Mouse (Mus musculus): ENCODE results near the gene Pdia3. TPM values are rescaled to one million over a fixed set of nuclear protein-coding genes. Genes with fewer than 3 reads are reported as not detected.
"Not testable (repeated sequence)": the region's sequence is repeated elsewhere in the genome, so short reads cannot be mapped to it uniquely, and the experiment has no call there.

The Pdia3 gene
- total and polyA plus RNA-seq, 3 experiments = 385 to 1,644 (median 421) TPM

DNA sequence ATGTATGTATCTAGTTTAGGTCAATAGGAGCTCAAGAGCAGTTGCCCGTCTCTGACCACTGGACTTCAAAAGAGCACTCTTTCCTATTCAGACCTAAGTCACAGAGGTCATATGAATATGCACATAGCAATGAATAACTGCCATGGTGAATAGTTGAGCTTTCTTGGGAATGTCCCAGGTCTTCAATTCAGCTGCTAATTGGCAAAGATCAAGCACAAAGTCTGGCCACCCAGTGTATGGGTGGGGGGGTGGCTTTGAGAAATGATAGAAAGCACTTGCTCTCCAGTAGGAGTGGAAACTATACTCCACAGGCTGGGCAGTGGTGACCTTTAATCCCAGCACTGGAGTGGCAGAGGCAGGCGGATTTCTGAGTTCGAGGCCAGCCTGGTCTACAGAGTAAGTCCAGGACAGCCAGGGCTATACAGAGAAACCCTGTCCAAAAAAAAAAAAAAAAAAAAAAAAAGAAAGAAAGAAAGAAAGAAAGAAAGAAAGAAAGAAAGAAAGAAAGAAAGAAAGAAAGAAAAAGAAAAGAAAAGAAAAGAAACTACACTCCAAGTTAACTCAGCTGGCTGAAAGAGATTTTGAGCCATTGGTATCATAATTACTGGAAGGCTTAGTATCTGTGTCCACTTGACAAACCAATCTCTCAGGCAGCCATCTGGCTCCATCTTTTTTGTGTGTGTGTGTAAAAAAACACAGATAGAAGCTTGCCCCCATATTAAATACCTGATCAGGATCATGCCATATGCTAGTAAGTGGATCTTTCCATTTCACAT, 64.1 kb downstream of the Pdia3 start:
- DNase-seq = no peak

DNA sequence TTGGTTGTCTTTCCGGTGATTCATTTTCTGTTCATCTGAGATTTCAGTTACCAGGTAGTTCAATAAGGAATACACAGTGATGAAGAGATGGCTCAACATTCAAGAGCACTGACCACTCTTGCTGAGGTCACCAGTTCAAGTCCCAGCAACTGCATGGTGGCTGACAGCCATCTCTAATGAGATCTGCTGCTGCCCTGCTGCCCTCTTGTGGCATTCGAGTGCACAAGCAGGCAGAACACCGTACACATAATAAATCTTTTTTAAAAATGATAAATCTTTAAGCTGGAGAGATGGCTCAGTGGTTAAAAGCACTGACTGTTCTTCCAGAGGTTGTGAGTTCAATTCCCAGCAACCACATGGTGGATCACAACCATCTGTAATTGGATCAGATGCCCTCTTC, 66.9 kb downstream of the Pdia3 start:
- DNase-seq = peak; percentile 24

DNA sequence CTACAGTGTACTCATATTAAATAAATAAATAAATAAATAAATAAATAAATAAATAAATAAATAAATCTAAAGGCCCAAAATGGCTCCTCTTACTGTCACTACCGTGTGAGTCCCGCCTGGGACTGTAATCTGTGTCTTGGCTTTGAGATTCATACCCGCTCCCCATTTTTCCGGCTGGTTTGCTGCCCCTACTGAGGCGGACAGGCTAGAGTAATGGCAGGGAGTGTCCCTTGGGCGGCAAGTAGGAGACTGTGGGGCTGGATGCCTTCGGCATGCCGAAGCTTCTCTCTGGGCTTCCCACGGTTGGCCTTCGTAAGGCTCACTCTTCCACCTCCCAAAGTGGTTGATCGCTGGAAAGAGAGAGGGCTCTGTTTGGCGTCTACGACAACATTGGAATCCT, 67.3 kb downstream of the Pdia3 start:
- DNase-seq = not testable (repeated sequence)

DNA sequence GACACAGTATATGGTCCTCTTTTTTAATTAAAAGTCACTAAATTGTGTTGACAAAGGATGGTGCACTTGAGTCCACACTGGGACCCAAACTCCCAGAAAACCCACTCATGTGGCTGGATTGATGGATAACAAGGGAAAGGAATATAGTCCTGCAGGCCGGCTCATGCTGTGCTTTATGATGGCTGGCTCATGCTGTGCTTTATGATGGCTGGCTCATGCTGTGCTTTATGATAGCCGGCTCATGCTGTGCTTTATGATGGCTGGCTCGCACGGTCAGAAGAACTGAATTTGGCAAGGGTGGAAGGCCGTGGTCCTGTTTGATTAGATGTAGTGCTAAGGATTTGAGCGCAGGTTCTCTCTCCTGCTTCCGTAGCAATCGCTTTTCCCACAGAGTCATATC, 70.0 kb downstream of the Pdia3 start:
- no peak for DNase-seq

DNA sequence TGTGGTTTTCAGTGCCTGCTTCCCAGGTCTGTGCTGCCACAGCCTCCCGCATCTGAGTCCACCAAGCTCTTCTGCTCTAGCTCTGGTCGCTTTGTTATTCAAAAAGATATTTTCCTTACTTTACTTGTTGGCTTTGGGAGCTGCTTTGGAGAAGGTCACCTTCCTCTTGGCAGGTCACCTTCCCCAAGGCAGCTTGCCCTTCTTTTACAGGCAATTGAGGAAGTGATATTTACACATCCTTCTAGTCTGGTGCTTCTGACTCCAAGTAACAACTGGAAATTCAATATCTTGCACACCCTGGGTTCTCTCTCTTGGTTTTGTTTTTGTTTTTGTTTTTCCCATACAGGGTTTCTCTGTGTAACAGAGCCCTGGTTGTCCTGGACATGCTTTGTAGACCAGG, 70.8 kb downstream of the Pdia3 start:
- DNase-seq = not testable (repeated sequence)

Small RNA genes within 50 kb of the gene (microRNA-seq; reads per million reads assigned to microRNA genes)
- gene Gm22953 = 0 reads per million in 2 experiments

Other genes with a start within 250 kb of the Pdia3 start
- 10 to 100 TPM; 38.6 to 42.4 TPM for gene Tubgcp4, start 243.1 kb upstream of the Pdia3 start, total RNA-seq (2021)
- gene Tubgcp4, start 243.1 kb upstream of the Pdia3 start, polyA plus RNA-seq (2012; rRNA removed) = 28.4 and 42.1 TPM in 2 replicates
- gene Zscan29, start 242.7 kb upstream of the Pdia3 start, total RNA-seq (2021) = 10 to 100 TPM; 13.5 to 19.6 TPM
- 2.6 and 3.1 TPM in 2 replicates for gene Zscan29, start 242.7 kb upstream of the Pdia3 start, polyA plus RNA-seq (2012; rRNA removed)
- 10 to 100 TPM; 52.2 to 67.9 TPM for gene Trp53bp1, start 142.4 kb upstream of the Pdia3 start, total RNA-seq (2021)
- 25.1 and 33.4 TPM in 2 replicates for gene Trp53bp1, start 142.4 kb upstream of the Pdia3 start, polyA plus RNA-seq (2012; rRNA removed)
- gene Map1a, start 124.2 kb upstream of the Pdia3 start, total RNA-seq (2021) = 10 to 100 TPM in 1 of 2 experiments, 1 to 10 TPM in 1; 5.1 to 12.1 TPM
- 2.4 and 4.2 TPM in 2 replicates for gene Map1a, start 124.2 kb upstream of the Pdia3 start, polyA plus RNA-seq (2012; rRNA removed)
- 10 to 100 TPM; 51.4 to 56.9 TPM for gene Ppip5k1, start 58.4 kb upstream of the Pdia3 start, total RNA-seq (2021)
- 36.7 and 41.0 TPM in 2 replicates for gene Ppip5k1, start 58.4 kb upstream of the Pdia3 start, polyA plus RNA-seq (2012; rRNA removed)
- gene Ckmt1, start 56.1 kb upstream of the Pdia3 start, total RNA-seq (2021) = 10 to 100 TPM in 1 of 2 experiments, 1 to 10 TPM in 1; 6.9 to 14.2 TPM
- gene Ckmt1, start 56.1 kb upstream of the Pdia3 start, polyA plus RNA-seq (2012; rRNA removed) = 9.2 and 11.5 TPM in 2 replicates
- under 1 TPM in 1 of 2 experiments, not detected in 1; 0.31 TPM for gene Strc, start 26.6 kb upstream of the Pdia3 start, total RNA-seq (2021)
- 0.07 and 0.16 TPM in 2 replicates for gene Strc, start 26.6 kb upstream of the Pdia3 start, polyA plus RNA-seq (2012; rRNA removed)
- gene Catsper2, start within 50 bp of the Pdia3 start, total RNA-seq (2021) = 1 to 10 TPM; 1.5 to 2.4 TPM
- 0.65 and 0.95 TPM in 2 replicates for gene Catsper2, start within 50 bp of the Pdia3 start, polyA plus RNA-seq (2012; rRNA removed)
- under 1 TPM; 0.35 to 0.63 TPM for gene Ell3, start 30.5 kb downstream of the Pdia3 start, total RNA-seq (2021)
- 0.20 and 0.23 TPM in 2 replicates for gene Ell3, start 30.5 kb downstream of the Pdia3 start, polyA plus RNA-seq (2012; rRNA removed)
- gene Serf2, start 35.4 kb downstream of the Pdia3 start, total RNA-seq (2021) = 100 to 1,000 TPM; 272 to 371 TPM
- gene Serf2, start 35.4 kb downstream of the Pdia3 start, polyA plus RNA-seq (2012; rRNA removed) = 275 and 332 TPM in 2 replicates
- gene Hypk, start 39.5 kb downstream of the Pdia3 start, total RNA-seq (2021) = 10 to 100 TPM; 15.7 to 25.5 TPM
- gene Hypk, start 39.5 kb downstream of the Pdia3 start, polyA plus RNA-seq (2012; rRNA removed) = 2.2 and 3.0 TPM in 2 replicates
- under 1 TPM in 1 of 2 experiments, not detected in 1; 0.21 TPM for gene Serinc4, start 43.0 kb downstream of the Pdia3 start, total RNA-seq (2021)
- gene Serinc4, start 43.0 kb downstream of the Pdia3 start, polyA plus RNA-seq (2012; rRNA removed) = 0.16 and 0.20 TPM in 2 replicates
- gene Mfap1b, start 60.3 kb downstream of the Pdia3 start, total RNA-seq (2021) = 10 to 100 TPM; 37.2 to 38.7 TPM
- 0.89 and 0.98 TPM in 2 replicates for gene Mfap1b, start 60.3 kb downstream of the Pdia3 start, polyA plus RNA-seq (2012; rRNA removed)
- 10 to 100 TPM; 30.0 to 37.3 TPM for gene Mfap1a, start 92.9 kb downstream of the Pdia3 start, total RNA-seq (2021)
- 0.68 and 0.79 TPM in 2 replicates for gene Mfap1a, start 92.9 kb downstream of the Pdia3 start, polyA plus RNA-seq (2012; rRNA removed)
- gene Wdr76, start 92.9 kb downstream of the Pdia3 start, total RNA-seq (2021) = 1 to 10 TPM; 2.6 to 5.4 TPM
- 0.46 and 0.66 TPM in 2 replicates for gene Wdr76, start 92.9 kb downstream of the Pdia3 start, polyA plus RNA-seq (2012; rRNA removed)

Measured in adrenal gland, adult 2 months (tissue).